Mouse (Mus musculus): ENCODE results near the gene Cwc27. TPM values are rescaled to one million over a fixed set of nuclear protein-coding genes. Genes with fewer than 3 reads are reported as not detected.

The Cwc27 gene
- polyA plus RNA-seq, 1 experiment, result 12.3 TPM

DNA sequence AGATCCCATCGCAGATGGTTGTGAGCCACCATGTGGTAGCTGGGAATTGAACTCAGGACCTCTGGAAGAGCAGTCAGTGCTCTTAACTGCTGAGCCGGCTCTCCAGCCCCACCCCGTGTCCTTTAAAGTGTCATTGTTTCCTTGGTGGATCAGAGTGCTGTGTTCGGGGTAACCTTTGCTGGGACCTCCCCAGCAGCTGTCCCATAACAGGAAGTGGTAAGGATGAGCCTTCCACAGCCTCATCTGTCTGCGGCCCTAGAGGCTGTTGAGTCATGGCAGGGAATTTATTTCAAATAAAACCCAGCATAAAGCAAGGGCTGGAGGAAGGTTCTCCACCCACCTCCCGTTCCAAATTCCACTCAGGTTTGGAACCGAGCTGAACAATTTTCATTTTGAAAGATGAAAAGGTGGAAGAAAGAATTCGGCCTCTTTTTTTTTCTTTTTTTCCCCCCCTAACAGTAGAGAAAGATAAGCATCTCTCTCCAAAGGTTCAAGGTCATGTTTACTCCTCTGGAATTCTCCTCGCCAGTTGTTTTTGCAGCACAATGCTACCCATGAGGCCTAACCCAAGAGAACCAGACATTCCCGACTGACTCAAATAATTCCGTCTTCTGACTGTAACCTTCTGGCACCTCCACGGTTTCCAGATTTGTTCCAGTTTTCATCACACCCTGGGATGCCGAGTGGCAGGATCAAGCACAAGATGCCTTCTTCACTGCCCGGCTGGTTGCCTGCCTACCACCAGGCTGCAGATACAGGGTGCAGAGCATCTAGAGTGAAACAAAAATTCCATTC, 210.0 kb downstream of the Cwc27 start:
- no peak for DNase-seq (ENCODE audit: low read depth)
- no peak for TF ChIP-seq POLR2A (IDR thresholded peaks at IDR 0.05; ENCODE audit: borderline replicate concordance, extremely low read depth, insufficient read depth, insufficient read length, poor library complexity, severe bottlenecking)

DNA sequence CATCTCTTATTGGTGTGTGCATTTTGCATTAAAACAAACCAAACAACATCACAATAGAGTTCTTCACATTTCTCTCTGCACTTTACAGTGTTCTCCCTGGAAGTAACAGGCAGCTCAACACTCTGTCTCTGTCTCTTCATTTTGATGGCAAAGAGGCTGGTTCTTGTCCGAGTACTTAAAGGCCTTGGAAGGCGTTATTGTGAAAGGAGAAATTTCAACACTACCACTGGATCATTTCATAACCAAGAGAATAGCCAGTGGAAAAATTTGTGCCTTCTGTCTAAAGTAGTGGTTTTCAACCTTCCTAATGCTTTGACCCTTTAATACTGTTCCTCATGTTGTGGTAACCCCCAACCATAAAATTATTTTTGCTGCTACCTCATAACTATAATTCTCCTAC, 211.8 kb downstream of the Cwc27 start:
- DNase-seq (ENCODE audit: low read depth), result no peak
- no peak for TF ChIP-seq CTCF (IDR thresholded peaks at IDR 0.05; ENCODE audit: borderline replicate concordance, extremely low read depth, insufficient read depth, insufficient read length)

DNA sequence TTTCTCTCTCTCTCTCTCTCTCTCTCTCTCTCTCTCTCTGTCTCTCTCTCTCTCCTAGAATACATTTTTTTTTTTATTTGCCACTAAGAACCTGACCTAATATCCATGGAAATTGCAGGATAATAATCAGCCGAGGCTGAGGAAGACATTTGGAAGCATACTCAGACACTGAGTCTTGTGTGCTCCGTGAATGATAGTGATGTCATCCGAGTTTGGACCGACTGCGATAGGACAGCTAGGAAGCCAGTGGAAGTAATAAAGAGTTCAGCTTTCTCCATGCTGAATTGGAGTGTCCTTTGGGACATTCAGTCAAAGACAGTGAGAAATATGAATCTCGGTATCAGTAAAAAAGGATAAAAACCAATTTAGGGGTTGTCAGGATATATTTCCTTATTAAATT, 214.7 kb downstream of the Cwc27 start:
- DNase-seq (ENCODE audit: low read depth), result no peak
- no peak for TF ChIP-seq CTCF (IDR thresholded peaks at IDR 0.05; ENCODE audit: borderline replicate concordance, extremely low read depth, insufficient read depth, insufficient read length)
- TF ChIP-seq POLR2A (IDR thresholded peaks at IDR 0.05; ENCODE audit: borderline replicate concordance, extremely low read depth, insufficient read depth, insufficient read length, poor library complexity, severe bottlenecking), result no peak

DNA sequence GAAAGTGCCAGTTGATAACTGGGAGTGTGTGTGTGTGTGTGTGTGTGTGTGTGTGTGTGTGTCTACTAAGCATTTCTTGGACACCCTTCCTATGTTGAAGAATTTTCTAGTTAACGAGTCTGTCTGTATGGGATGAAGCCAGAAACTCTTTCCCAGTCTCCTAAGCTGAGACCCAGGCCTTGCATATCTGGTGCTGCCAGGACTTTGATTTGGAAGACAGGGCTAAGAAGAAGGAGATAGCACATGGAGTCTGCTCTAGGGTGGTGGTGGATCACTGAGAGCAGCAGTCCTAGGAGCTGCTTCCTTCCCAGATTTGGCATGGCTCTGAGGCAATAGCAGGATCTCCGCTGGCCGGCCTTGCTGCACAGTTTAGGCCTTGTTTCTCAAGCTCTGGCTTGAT, 215.2 kb downstream of the Cwc27 start:
- no peak for TF ChIP-seq POLR2A (IDR thresholded peaks at IDR 0.05; ENCODE audit: borderline replicate concordance, extremely low read depth, insufficient read depth, insufficient read length, poor library complexity, severe bottlenecking)
- TF ChIP-seq CTCF (IDR thresholded peaks at IDR 0.05; ENCODE audit: borderline replicate concordance, extremely low read depth, insufficient read depth, insufficient read length), result no peak
- DNase-seq (ENCODE audit: low read depth), result peak; percentile 54

DNA sequence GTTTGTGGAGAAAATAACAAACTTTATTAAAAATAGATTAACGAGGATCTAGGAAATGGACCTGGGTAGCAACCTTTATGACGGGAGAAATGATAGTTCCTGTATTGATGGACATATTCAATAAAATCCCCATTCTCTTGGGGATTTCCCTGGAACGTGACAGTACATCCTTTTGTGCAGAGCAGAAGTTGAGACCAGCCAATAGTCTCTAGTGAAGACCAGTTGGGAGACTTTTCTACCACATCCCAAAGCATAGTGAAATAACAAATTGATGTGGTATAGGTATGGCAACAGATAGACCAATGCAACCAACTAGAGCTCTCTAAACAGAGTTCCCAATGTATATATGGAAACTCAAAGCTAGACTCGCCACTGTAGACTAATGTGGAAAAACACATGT, 220.7 kb downstream of the Cwc27 start:
- TF ChIP-seq POLR2A (IDR thresholded peaks at IDR 0.05; ENCODE audit: borderline replicate concordance, extremely low read depth, insufficient read depth, insufficient read length, poor library complexity, severe bottlenecking), result no peak
- no peak for TF ChIP-seq CTCF (IDR thresholded peaks at IDR 0.05; ENCODE audit: borderline replicate concordance, extremely low read depth, insufficient read depth, insufficient read length)
- no peak for DNase-seq (ENCODE audit: low read depth)

DNA sequence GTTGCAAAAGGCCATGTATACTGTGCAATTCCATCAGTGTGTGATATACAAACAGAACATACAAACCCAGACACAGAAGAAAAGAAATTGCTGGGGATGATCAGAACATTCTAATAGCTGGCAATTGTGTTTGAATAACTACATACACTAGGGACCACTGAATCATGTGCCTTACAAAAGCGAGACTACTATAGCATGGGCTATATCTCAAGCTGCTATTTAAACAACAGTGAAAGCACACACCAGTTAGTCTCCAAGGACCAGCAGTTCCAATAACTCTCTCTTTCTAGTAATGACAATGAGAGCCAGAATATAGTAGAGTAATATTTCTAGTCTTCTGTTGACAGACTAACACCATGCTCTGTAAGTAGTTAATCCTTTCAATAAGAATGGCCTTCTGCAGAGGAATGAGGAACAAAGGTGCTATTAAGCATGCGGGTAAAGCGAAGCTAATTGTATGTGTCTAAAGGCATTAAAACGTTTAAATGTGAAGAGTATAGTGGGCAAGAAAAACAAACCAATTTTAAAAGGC, 222.1 kb downstream of the Cwc27 start:
- DNase-seq (ENCODE audit: low read depth), result no peak
- no peak for TF ChIP-seq CTCF (IDR thresholded peaks at IDR 0.05; ENCODE audit: borderline replicate concordance, extremely low read depth, insufficient read depth, insufficient read length)
- no peak for TF ChIP-seq POLR2A (IDR thresholded peaks at IDR 0.05; ENCODE audit: borderline replicate concordance, extremely low read depth, insufficient read depth, insufficient read length, poor library complexity, severe bottlenecking)

DNA sequence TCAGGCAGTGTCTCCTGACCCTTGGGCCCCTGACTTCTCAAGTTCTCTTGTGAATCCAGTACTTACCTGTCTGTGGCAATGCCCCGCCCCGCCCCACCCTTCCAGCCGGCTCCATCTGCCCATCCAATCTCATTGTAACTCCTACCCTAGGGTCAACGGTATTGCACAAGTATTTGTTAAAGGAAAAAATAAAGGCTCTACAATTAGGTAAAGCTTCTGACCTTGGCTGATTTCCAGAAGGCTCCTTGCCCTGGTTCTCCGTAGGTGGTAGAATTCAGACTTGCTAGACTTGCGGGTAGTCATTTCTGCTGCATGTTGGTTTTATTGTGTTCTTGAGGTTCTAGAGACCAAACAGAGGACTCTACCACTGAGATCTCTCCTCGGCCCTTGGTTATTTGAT, 226.0 kb downstream of the Cwc27 start:
- no peak for DNase-seq (ENCODE audit: low read depth)
- TF ChIP-seq CTCF (IDR thresholded peaks at IDR 0.05; ENCODE audit: borderline replicate concordance, extremely low read depth, insufficient read depth, insufficient read length) (no peak), POLR2A (IDR thresholded peaks at IDR 0.05; ENCODE audit: borderline replicate concordance, extremely low read depth, insufficient read depth, insufficient read length, poor library complexity, severe bottlenecking) (no peak)

DNA sequence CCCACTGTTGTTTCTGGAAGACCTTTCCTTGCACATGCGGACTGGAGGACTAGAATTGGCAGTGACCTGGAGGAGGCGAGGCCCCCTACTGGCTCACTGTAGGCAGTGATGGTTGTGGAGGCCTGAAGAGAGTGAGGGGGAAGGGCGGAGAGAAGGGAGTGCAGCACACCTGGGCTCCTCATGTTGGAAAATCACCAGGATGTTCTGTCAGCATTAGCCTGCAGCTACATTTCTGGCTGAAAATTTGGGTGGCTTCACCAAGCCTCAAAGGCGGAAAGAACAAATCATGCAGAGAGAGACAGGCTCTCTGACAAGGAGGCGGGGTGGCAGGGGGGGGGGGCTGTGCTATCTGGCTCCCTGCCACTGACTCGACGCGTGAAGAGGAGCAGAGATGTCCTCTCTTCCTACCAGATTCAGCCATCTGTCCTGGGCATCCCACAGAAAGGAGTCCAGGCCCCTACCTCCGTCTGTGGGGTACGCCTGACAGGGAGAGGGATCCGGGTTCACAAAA, 226.8 kb downstream of the Cwc27 start:
- DNase-seq (ENCODE audit: low read depth), result peak; percentile 60
- no peak for TF ChIP-seq POLR2A (IDR thresholded peaks at IDR 0.05; ENCODE audit: borderline replicate concordance, extremely low read depth, insufficient read depth, insufficient read length, poor library complexity, severe bottlenecking)
- peak; percentile 41; the same call in 1 of the 2 replicates for TF ChIP-seq CTCF (IDR thresholded peaks at IDR 0.05; ENCODE audit: borderline replicate concordance, extremely low read depth, insufficient read depth, insufficient read length)

DNA sequence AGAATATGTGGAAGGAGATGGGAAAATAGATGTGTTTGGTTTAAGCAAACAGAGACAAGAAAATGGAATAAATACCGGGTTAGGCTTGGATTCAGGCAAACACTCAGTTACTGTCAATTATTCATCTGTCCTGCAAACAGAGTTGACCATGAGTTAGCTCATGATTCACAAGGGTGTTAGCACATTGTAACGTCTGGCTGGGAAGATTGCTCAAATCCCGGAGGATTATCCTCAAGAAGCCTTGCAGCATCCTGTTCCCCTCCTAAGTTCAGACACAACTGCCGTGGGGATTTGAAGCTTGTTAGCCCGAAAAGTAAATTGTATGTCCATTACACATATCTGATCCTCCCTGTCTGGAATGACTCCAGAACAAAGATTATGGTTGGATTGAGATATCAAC, 228.6 kb downstream of the Cwc27 start:
- TF ChIP-seq CTCF (IDR thresholded peaks at IDR 0.05; ENCODE audit: borderline replicate concordance, extremely low read depth, insufficient read depth, insufficient read length) (no peak), POLR2A (IDR thresholded peaks at IDR 0.05; ENCODE audit: borderline replicate concordance, extremely low read depth, insufficient read depth, insufficient read length, poor library complexity, severe bottlenecking) (no peak)
- no peak for DNase-seq (ENCODE audit: low read depth)

Other genes starting within 250 kb of the Cwc27 start
- gene Srek1ip1, start 24.7 kb downstream of the Cwc27 start, polyA plus RNA-seq (2012; rRNA removed), result 22.2 and 22.5 TPM in 2 replicates
- gene Shisal2b, start 46.8 kb upstream of the Cwc27 start, polyA plus RNA-seq (2012; rRNA removed), result 0.41 and 0.68 TPM in 2 replicates
- gene Rgs7bp, start 237.8 kb upstream of the Cwc27 start, polyA plus RNA-seq (2012; rRNA removed), result 3.3 and 5.0 TPM in 2 replicates

Data from brain, embryonic 14.5 days (tissue).